Mouse (Mus musculus) MN1 (cell line): ENCODE data around the gene Ccdc190.

Experiments
- DNase-seq: peaks from one replicate; pipeline ENCODE4 v3.0.0-alpha.2; 2016; ENCODE audit warnings: low spot score

The Ccdc190 gene

GRCm38 (mm10) chr1:169928454-169928971 is at the start of gene Ccdc190:
Ccdc190 (plus strand) TSS chr1:169928648.
- DNase-seq: no peak

- no peak for DNase-seq
Measured at GRCm38 (mm10) chr1:169879060-169879459, 49.4 kb upstream of the Ccdc190 start.

GRCm38 (mm10) chr1:169880181-169880580 is 48.3 kb upstream of the Ccdc190 start:
- DNase-seq: no peak

DNA sequence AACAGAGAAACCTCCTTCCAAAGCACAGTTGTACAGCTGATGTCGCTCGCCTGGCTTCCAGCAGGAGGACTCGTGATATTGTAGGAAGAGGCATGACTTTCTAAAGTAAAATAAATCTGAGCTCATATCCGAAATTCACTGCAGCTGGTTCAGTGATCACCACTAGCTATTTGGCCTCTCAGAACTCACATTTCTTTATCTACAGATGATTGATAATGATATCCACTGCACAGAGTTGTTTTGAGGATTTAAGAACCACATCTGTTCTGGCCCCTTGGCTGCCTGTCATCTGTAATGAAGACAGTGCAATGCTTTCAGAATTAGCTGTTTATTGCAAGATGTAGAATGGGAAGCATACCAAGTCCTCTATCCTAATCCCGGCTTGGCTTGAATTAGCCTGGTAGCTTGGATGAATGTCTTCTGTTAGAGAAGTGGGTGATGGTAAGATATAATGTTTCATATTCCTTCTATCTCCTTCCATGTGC is 45.3 kb upstream of the Ccdc190 start:
- DNase-seq: peak; percentile 27

DNA sequence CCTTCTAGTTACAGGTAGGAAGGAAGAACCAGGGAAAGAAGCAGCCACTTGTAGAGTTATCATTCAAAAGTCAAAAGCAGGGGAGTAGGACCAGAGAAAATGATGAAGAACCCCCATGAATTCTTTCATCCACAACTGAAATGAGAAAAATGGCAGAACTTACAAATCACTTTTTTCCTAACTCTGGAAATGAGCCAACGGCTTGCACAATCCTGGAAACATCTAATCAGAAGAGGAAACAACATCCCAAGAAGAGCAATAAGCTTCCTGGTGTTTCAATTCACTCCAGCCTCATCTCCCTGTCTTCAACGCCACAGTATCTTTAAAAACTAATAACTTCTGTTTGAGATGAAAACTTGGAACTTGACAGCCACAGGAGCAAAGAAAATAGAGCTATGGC is 39.2 kb upstream of the Ccdc190 start:
- no peak for DNase-seq

DNA sequence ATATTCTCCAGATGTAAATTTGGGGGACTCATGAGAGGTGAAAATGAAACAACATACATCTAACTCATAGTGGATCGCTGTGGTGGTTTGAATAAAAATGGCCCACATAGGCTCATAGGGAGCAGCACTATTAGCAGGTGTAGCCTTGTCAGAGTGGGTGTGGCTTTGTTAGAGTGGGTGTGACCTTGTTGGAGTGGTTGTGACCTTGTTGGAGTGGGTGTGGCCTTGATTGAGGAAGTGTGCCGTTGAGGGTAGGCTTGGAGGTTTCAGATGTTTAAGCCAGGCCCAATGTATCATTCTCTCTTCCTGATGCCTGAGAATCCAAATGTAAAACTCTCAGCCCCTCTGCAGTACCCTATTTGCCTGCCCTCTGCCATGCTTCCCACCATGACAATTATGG is 34.5 kb upstream of the Ccdc190 start:
- no peak for DNase-seq

DNA sequence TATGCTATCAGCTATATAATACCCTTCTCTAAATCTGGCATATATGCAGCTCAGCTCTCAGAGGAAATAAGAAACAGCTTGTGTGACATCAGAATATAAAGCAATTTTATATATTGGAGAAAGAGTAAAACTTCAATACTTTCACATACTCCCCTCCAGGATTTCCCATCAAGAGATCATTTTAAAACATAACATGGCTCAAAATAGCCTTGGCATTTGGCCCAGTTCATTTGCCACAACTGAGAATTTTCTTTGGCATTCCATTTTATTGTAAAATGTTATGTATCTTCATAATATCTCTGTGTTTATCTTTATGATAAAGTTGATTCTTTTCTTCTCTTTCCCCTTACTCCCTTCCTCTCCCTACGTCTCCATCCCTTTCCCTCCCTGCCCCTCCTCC is 32.8 kb upstream of the Ccdc190 start:
- no peak for DNase-seq

GRCm38 (mm10) chr1:169897916-169898315 is 30.5 kb upstream of the Ccdc190 start:
- peak; percentile 57 for DNase-seq

DNA sequence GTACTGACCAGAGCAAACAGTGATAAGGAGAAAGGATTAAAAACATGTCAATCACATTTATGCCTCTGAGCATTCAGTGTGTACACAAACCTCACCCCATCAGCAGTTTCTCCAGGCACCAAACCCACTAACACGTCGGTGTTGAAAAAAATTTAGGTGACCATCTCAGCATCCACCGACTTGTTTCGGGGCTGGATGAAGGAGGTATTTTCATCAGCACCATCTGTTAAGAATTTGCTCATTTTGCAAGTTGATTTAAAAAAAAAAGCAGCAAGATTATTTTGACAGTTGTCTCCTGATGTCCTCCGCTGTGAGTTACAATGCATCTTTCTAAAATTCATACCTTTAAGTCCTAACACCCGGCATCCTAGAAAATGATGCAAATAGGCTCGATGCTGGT is 29.8 kb upstream of the Ccdc190 start:
- no peak for DNase-seq

GRCm38 (mm10) chr1:169900771-169901336 is 27.6 kb upstream of the Ccdc190 start:
- DNase-seq: peak; percentile 56

DNA sequence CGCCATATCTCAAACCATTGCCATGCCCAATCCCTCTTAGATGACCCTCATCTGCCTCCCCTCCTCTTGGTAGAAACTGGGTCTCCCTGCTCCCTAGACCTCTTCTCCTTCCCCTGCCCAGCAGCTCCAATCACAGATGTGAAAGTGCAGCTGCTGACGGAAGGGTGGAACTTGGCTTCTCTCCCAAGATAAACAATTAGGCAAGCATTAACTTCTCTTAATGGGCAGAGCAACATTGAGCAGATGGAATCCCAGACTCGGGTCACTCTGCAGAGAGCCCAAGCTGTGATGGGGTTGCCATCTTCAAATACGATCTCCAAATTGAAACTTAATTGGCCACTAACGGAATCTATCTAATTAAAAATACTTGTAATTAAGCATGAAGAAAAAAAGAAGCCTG is 19.3 kb upstream of the Ccdc190 start:
- peak; percentile 89 for DNase-seq

GRCm38 (mm10) chr1:169909659-169910058 is 18.8 kb upstream of the Ccdc190 start:
- DNase-seq: peak; percentile 32

- DNase-seq: peak; percentile 63
Measured at GRCm38 (mm10) chr1:169910751-169911150, 17.7 kb upstream of the Ccdc190 start.

GRCm38 (mm10) chr1:169911526-169911925 is 16.9 kb upstream of the Ccdc190 start:
- DNase-seq: peak; percentile 65

GRCm38 (mm10) chr1:169916659-169917058 is 11.8 kb upstream of the Ccdc190 start:
- DNase-seq: peak; percentile 96

DNA sequence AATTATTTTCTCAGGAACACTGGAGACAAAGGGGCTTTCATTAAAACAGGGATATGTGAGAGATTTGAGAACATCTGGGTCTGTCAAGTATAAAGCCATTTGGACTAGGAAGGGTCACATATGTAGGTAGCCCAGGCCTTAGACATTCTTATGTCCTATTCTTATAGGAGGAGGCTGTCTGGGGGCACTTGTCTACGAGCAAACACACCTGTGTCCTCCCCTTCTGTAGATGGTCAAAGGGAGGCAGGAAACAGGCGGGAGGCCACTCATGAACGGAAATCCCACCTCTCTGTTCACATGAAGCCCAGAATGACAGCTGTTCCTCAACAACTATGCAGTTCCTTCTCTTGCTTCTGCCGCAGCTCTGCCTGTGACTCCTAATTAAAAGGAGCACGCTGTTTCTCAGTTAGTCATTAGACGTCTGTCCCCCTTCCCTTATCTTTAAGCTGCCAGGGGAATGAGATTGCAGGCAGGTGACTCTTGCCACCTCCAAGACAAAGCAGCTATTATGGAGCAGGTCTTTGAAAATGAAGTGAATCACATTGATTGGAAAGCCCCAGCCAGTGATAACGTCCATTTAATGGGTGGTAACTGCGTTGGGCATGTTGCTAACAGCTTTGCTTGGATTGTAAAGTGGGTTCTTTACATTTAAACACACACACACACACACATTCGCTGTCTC is 11.2 kb upstream of the Ccdc190 start:
- peak; percentile 39 for DNase-seq

DNA sequence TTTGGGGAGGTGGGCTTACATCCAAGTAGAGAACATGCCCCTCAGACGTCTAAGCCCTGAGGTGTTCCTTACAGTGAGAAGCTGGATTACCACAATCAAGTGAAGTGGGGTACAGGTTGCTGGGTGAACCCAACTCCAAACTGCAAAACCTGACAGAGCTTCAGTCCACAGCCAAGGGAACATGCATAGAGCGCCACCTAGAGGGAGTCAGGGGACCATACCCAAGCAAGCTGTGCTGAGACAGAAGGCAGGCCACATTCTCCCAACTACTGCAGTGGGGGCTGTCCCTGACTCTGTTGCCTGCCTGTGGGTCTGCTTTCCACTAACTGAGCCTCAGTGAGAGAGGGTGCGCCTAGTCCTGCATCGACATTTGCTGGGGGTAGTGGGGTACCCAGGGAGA is 10.4 kb upstream of the Ccdc190 start:
- DNase-seq: peak; percentile 89

DNA sequence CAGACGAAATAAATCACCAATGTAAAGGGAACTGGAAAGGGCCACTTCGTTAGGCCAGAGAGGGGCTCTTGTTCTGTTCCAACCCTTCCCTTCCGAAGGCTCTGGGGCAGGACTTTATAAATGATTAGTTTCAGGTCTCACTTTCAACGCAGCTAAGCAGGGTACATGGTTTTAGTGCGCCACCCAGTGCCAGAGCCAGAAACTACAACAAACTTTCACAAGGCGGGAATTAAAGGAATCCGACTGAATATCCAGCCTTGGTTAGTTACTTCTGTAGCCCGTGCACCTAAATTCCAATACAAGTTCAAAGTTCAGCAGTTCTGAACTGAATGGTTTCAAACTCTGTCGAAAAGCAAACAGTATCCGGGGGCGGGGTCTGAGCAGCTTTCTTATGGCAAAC is 9.2 kb upstream of the Ccdc190 start:
- peak; percentile 90 for DNase-seq

DNA sequence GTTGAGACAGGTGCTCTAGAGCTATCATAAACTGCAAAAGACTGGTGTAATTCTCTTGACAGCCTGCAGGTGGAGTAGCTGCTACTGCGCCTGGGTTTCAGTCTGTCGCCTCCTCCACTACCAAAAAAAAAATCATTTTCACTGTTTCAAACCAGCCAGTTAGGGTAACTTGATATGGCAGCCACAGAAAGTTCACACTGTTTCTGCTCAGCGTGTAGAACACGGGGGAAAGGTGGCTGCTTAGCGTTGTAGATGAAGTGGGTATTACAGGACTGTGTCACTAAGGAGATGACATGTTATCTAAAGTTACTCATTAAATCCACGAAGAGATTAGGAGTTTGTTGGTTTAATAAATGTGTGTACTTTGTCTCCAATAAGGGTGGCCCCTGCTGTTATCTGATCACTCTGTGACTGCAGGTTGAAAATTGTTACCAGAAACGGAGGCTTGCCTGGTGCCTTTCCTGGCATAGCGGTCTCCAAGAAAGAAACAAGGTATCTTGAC is 6.7 kb upstream of the Ccdc190 start:
- DNase-seq: peak; percentile 24

- no peak for DNase-seq
Measured at GRCm38 (mm10) chr1:169924567-169924966, 3.9 kb upstream of the Ccdc190 start.

DNA sequence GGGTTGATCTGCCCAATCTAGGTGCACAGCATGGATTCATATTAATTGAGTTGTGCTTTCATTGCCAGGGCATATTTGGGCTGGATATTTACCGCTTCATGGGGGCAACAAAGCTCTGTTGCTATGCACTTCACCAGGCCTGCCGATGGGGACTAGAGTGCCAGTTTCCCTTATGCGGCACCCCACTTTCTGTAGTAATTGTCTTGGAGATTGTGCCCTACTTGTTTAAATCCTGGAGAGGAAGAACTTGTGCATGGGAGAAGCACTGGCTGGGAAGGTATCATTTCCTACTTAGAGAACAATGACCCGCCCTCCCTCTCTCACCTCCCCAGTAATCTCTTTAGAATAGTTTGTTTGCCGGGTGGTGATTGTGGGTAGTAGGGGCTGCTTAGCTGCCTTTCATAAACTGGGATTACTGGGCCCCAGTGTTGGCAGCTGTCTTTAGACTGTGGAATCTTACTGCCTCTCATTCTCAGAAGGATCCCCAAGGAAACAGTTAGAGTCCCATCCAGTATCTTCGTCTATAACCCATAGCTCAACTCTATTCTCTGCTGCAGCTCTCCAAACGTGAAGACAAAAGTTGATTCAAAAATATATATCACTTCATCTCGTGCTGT is 587 bp upstream of the Ccdc190 start:
- no peak for DNase-seq

- DNase-seq: no peak
Measured at GRCm38 (mm10) chr1:169931698-169932097, 3.2 kb downstream of the Ccdc190 start.
